Mouse (Mus musculus) forebrain, embryonic 11.5 days (tissue): Measurements from ENCODE around the gene Zfp36. TPM values are rescaled to one million over a fixed set of nuclear protein-coding genes. Genes with fewer than 3 reads are reported as not detected.
A peak's percentile ranks its signal among the peaks of the same experiment; 100 is the strongest.

Experiments
- ATAC-seq: fragments of 200-750 bp; cut with Nextera tagmentation; replicated peaks from 2 replicates; pipeline ENCODE4 v1.8.0; 2017; ENCODE audit warnings: moderate TSS enrichment; ENCODE audit not compliant: low FRiP score
- DNase-seq: peaks from one replicate; pipeline ENCODE4 v3.0.0-alpha.2; 2017; ENCODE audit warnings: low spot score
- H3K27ac ChIP-seq: fragments of 300-500 bp; sonication (generic); 2 replicates; pipeline ENCODE4 v1.5.1; 2014; ENCODE audit warnings: low read depth, low read length
- H3K27me3 ChIP-seq: fragments of 300-500 bp; sonication (generic); 2 replicates; pipeline ENCODE4 v1.6.1; 2014; ENCODE audit warnings: mild to moderate bottlenecking, low read length, mixed read lengths; ENCODE audit not compliant: control insufficient read depth, insufficient read depth
- H3K36me3 ChIP-seq: fragments of 300-500 bp; sonication (generic); 2 replicates; pipeline ENCODE4 v1.6.1; 2014; ENCODE audit warnings: mild to moderate bottlenecking, low read length, moderate library complexity, mixed read lengths; ENCODE audit not compliant: control insufficient read depth, insufficient read depth
- H3K4me1 ChIP-seq: fragments of 300-500 bp; sonication (generic); replicated peaks from 2 replicates; pipeline ENCODE4 v1.6.1; 2014; ENCODE audit warnings: low read length, mixed read lengths; ENCODE audit not compliant: control insufficient read depth, insufficient read depth
- H3K4me2 ChIP-seq: fragments of 300-500 bp; sonication (generic); 2 replicates; pipeline ENCODE4 v1.6.1; 2014; ENCODE audit warnings: low read depth, mild to moderate bottlenecking, low read length, moderate library complexity, mixed read lengths; ENCODE audit not compliant: severe bottlenecking
- H3K4me3 ChIP-seq: fragments of 300-500 bp; sonication (generic); 2 replicates; pipeline ENCODE4 v1.5.1; 2014; ENCODE audit warnings: low read depth, low read length
- H3K9ac ChIP-seq: fragments of 300-500 bp; sonication (generic); 2 replicates; pipeline ENCODE4 v1.6.1; 2014; ENCODE audit warnings: low read length
- H3K9me3 ChIP-seq: fragments of 300-500 bp; sonication (generic); 2 replicates; pipeline ENCODE4 v1.6.1; 2016; ENCODE audit warnings: low read length, mixed read lengths; ENCODE audit not compliant: control insufficient read depth
- WGBS: fragments of 180-500 bp; shearing (Covaris S2); extraction: QIAGEN DNeasy Blood & Tissue Kit; methylation state at CpG from one replicate; pipeline ENCODE4 v1.1.7; 2014; 5-methylcytosine and 5-hydroxymethylcytosine counted together
- polyA plus RNA-seq: library from polyadenylated mRNA; unstranded; fragments of >200 nt; fragmentation: Nextera tagmentation; extraction: Ambion mirVana; gene quantifications from 2 replicates; pipeline ENCODE4 v1.2.1, GENCODE M21; 2014

The Zfp36 gene
- polyA plus RNA-seq, 1 experiment from 2014 or later, result 5.2 TPM

- Histone ChIP-seq H3K27me3 (no peaks in the 10 kb centered on the region), H3K27ac (no peak overlapping the region), H3K9me3 (no peaks in the 10 kb centered on the region), H3K4me3 (no peak overlapping the region), H3K4me2 (no peak overlapping the region), H3K9ac (no peak overlapping the region), H3K4me1 (peaks cover 9% of the 10 kb centered on the region), H3K36me3 (peaks cover 6% of the 10 kb centered on the region)
- ATAC-seq, result no peak
- WGBS, result 86% methylated on average over 7 of the region's 7 CpGs
- no peak for DNase-seq
Observed at GRCm38 (mm10) chr7:28348601-28349000, 31.5 kb downstream of the Zfp36 start.

GRCm38 (mm10) chr7:28347746-28348145, 32.3 kb downstream of the Zfp36 start:
- DNase-seq (no peak), ATAC-seq (no peak)
- H3K27me3 ChIP-seq, result no peaks in the 10 kb centered on the region
- WGBS, result 79% methylated on average over 3 of the region's 3 CpGs
- H3K4me3 ChIP-seq, result no peak overlapping the region
- H3K9ac ChIP-seq, result no peak overlapping the region
- H3K4me2 ChIP-seq, result no peak overlapping the region
- H3K9me3 ChIP-seq, result no peaks in the 10 kb centered on the region
- peaks cover 9% of the 10 kb centered on the region for H3K4me1 ChIP-seq
- H3K36me3 ChIP-seq, result no peaks in the 10 kb centered on the region
- H3K27ac ChIP-seq, result no peak overlapping the region

- DNase-seq, result peak; percentile 89
- ATAC-seq, result no peak
- no peaks in the 10 kb centered on the region for H3K27me3 ChIP-seq
- H3K36me3 ChIP-seq, result no peaks in the 10 kb centered on the region
- H3K4me3 ChIP-seq, result no peak overlapping the region
- no peaks in the 10 kb centered on the region for H3K9me3 ChIP-seq
- 9% methylated on average over 4 of the region's 4 CpGs for WGBS
- no peak overlapping the region for H3K4me2 ChIP-seq
- no peak overlapping the region for H3K9ac ChIP-seq
- H3K27ac ChIP-seq, result no peak overlapping the region
- H3K4me1 ChIP-seq, result no peaks in the 10 kb centered on the region
Observed at GRCm38 (mm10) chr7:28344637-28345036, 35.4 kb downstream of the Zfp36 start.

- Histone ChIP-seq H3K4me2 (no peak overlapping the region), H3K9ac (no peak overlapping the region), H3K9me3 (no peaks in the 10 kb centered on the region), H3K4me3 (no peak overlapping the region), H3K4me1 (peaks cover 2% of the 10 kb centered on the region; the same call in 1 of the 2 replicates), H3K36me3 (no peaks in the 10 kb centered on the region), H3K27me3 (no peaks in the 10 kb centered on the region), H3K27ac (no peak overlapping the region)
- DNase-seq (no peak), ATAC-seq (no peak)
- WGBS, result 51% methylated on average over 7 of the region's 7 CpGs
Observed at GRCm38 (mm10) chr7:28341381-28341780, 38.7 kb downstream of the Zfp36 start.

GRCm38 (mm10) chr7:28339213-28339917, 40.7 kb downstream of the Zfp36 start:
- Histone ChIP-seq H3K9ac (peak overlapping the region; percentile 95), H3K4me3 (peak overlapping the region; percentile 99), H3K4me1 (peaks cover 2% of the 10 kb centered on the region; the same call in 1 of the 2 replicates), H3K4me2 (peak overlapping the region; percentile 60), H3K27ac (peak overlapping the region; percentile 54; the same call in 1 of the 2 replicates), H3K27me3 (no peaks in the 10 kb centered on the region), H3K9me3 (no peaks in the 10 kb centered on the region), H3K36me3 (no peaks in the 10 kb centered on the region; the same call in 1 of the 2 replicates)
- DNase-seq (no peak), ATAC-seq (no peak; the same call in 1 of the 2 replicates)
- WGBS, result 84% methylated on average over 19 of the region's 19 CpGs

- peak; percentile 98 for ATAC-seq
- peak within 1 kb of the TSS; percentile 99 for H3K4me3 ChIP-seq
Observed at GRCm38 (mm10) chr7:28338108-28338998, 41.7 kb downstream of the Zfp36 start, which contains the start of gene Supt5. Gene Supt5, minus strand, starts transcription at chr7:28338746.

GRCm38 (mm10) chr7:28335471-28335870, 44.6 kb downstream of the Zfp36 start:
- no peak for ATAC-seq
- 95% methylated on average over 2 of the region's 2 CpGs for WGBS
- H3K36me3 ChIP-seq, result no peaks in the 10 kb centered on the region; the same call in 1 of the 2 replicates

More at GRCm38 (mm10) chr7:28338108-28338998, 41.7 kb downstream of the Zfp36 start, which contains the start of gene Supt5:
- Histone ChIP-seq H3K4me1 (peaks cover 2% of the 10 kb centered on the region; the same call in 1 of the 2 replicates), H3K36me3 (no peaks in the 10 kb centered on the region; the same call in 1 of the 2 replicates), H3K27me3 (no peaks in the 10 kb centered on the region), H3K9ac (peak within 1 kb of the TSS; percentile 95), H3K9me3 (no peaks in the 10 kb centered on the region), H3K27ac (peak within 1 kb of the TSS; percentile 54), H3K4me2 (peak within 1 kb of the TSS; percentile 80)
- under 1% methylated on average over 77 of the region's 77 CpGs for WGBS
- peak; percentile 97 for DNase-seq

GRCm38 (mm10) chr7:28334534-28334933, 45.5 kb downstream of the Zfp36 start:
- Histone ChIP-seq H3K27ac (no peak overlapping the region), H3K4me3 (no peak overlapping the region), H3K27me3 (no peaks in the 10 kb centered on the region), H3K36me3 (no peaks in the 10 kb centered on the region; the same call in 1 of the 2 replicates), H3K9me3 (no peaks in the 10 kb centered on the region), H3K4me2 (no peak overlapping the region), H3K9ac (no peak overlapping the region), H3K4me1 (peaks cover 2% of the 10 kb centered on the region; the same call in 1 of the 2 replicates)
- ATAC-seq, result no peak
- DNase-seq, result no peak
- WGBS, result 95% methylated on average over 4 of the region's 4 CpGs

More at GRCm38 (mm10) chr7:28335471-28335870, 44.6 kb downstream of the Zfp36 start:
- no peak for DNase-seq
- Histone ChIP-seq H3K4me2 (no peak overlapping the region), H3K9ac (no peak overlapping the region), H3K27ac (no peak overlapping the region), H3K4me3 (no peak overlapping the region), H3K27me3 (no peaks in the 10 kb centered on the region), H3K4me1 (peaks cover 2% of the 10 kb centered on the region; the same call in 1 of the 2 replicates), H3K9me3 (no peaks in the 10 kb centered on the region)
